ENCODE assay signal across 30 mouse cellular contexts in the genomic region with DNA sequence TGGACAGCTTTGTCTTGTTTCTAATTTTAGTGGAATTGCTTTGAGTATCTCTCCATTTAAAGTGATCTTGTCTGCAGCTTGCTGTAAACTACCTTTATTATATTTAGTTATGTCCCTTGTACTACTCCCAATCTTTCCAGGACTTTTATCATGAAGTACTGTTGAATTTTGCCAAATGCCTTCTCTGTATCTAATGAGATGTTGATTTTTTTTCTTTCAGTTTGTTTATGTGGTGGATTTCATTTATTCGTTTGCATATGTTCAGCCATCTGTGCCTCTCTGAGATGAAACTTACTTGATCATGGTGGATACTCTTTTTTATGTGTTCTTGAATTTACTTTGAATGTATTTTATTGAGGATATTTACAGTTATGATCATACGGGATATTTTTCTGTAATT. TPM values are rescaled to one million over a fixed set of nuclear protein-coding genes. Genes with fewer than 3 reads are reported as not detected.
"Had no signal": no experiment of that assay in that cellular context is flagged by ENCODE, and none has a peak within 500 bp of the region (broad histone marks: within the 10 kb centered on the region; RNA-seq: fewer than 3 reads in every experiment).

No protein-coding gene starts in this region.

- H3K27me3 ChIP-seq: heart, embryonic 13.5 days; heart, embryonic 15.5 days; hindbrain, embryonic 12.5 days; intestine, embryonic 15.5 days; limb, embryonic 13.5 days; limb, embryonic 15.5 days; liver, embryonic 12.5 days had no signal

- H3K9me3 ChIP-seq: heart, embryonic 13.5 days; heart, embryonic 15.5 days; hindbrain, embryonic 10.5 days; hindbrain, embryonic 12.5 days; intestine, embryonic 15.5 days; limb, embryonic 13.5 days; limb, embryonic 15.5 days; liver, embryonic 12.5 days had no signal

- H3K4me2 ChIP-seq: heart, embryonic 11.5 days; heart, embryonic 13.5 days; heart, embryonic 15.5 days; hindbrain, embryonic 12.5 days; hindbrain, embryonic 14.5 days; intestine, embryonic 15.5 days; limb, embryonic 13.5 days; limb, embryonic 15.5 days; liver, embryonic 12.5 days had no signal

- H3K27ac ChIP-seq: heart, adult 2 months; heart, embryonic 13.5 days; heart, embryonic 15.5 days; hindbrain, embryonic 10.5 days; hindbrain, embryonic 12.5 days; hindbrain, embryonic 14.5 days; intestine, embryonic 15.5 days; layer of hippocampus, adult 2 months; limb, embryonic 13.5 days; limb, embryonic 15.5 days; liver, embryonic 12.5 days; liver, embryonic 14.5 days had no signal

- H3K36me3 ChIP-seq: heart, embryonic 13.5 days; heart, embryonic 15.5 days; hindbrain, embryonic 10.5 days; hindbrain, embryonic 12.5 days; intestine, embryonic 15.5 days; limb, embryonic 13.5 days; limb, embryonic 15.5 days; liver, embryonic 12.5 days had no signal

- H3K4me3 ChIP-seq: heart, adult 2 months; heart, embryonic 13.5 days; heart, embryonic 15.5 days; hindbrain, embryonic 10.5 days; hindbrain, embryonic 12.5 days; intestine, embryonic 15.5 days; layer of hippocampus, adult 2 months; limb, embryonic 13.5 days; limb, embryonic 15.5 days; liver, embryonic 12.5 days had no signal

- ATAC-seq: hindbrain, embryonic 16.5 days; inflammation-experienced regulatory T-cells, adult 6 months; intestine, embryonic 15.5 days; intestine, postnatal 0 days; liver, embryonic 12.5 days had no signal

- H3K4me1 ChIP-seq: heart, embryonic 13.5 days; heart, embryonic 15.5 days; hindbrain, embryonic 10.5 days; hindbrain, embryonic 12.5 days; intestine, embryonic 15.5 days; limb, embryonic 13.5 days; limb, embryonic 15.5 days; liver, embryonic 12.5 days had no signal

- H3K9ac ChIP-seq: heart, embryonic 13.5 days; heart, embryonic 15.5 days; hindbrain, embryonic 12.5 days; hindbrain, embryonic 14.5 days; intestine, embryonic 15.5 days; limb, embryonic 13.5 days; limb, embryonic 15.5 days; liver, embryonic 12.5 days; liver, embryonic 14.5 days had no signal

- DNase-seq: gastrocnemius, postnatal 14 days; gastrocnemius, postnatal 36 days; heart, adult 11 months; heart, adult 2 months; heart, postnatal 4 days; kidney, adult 18-20 months; kidney, adult 8-10 months; kidney, postnatal 10 days; kidney, postnatal 25 days; kidney, postnatal 4 days; layer of hippocampus, postnatal 36 days; left cerebral cortex, postnatal 4 days had no signal

RNA-seq across cellular contexts. Expression of a gene that starts 40.9 kb away (rescaled TPM):
- total RNA-seq: heart, postnatal 4 days had no signal
- polyA plus RNA-seq: heart, adult 2 months; heart, embryonic 11.5 days; heart, embryonic 15.5 days; heart, postnatal 0 days; inflammation-experienced regulatory T-cells, adult 6 months; intestine, embryonic 15.5 days; intestine, postnatal 0 days; kidney, embryonic 14.5 days; kidney, embryonic 16.5 days; liver, embryonic 12.5 days had no signal
